Mouse (Mus musculus): ENCODE results near the gene Mep1a.

DNA sequence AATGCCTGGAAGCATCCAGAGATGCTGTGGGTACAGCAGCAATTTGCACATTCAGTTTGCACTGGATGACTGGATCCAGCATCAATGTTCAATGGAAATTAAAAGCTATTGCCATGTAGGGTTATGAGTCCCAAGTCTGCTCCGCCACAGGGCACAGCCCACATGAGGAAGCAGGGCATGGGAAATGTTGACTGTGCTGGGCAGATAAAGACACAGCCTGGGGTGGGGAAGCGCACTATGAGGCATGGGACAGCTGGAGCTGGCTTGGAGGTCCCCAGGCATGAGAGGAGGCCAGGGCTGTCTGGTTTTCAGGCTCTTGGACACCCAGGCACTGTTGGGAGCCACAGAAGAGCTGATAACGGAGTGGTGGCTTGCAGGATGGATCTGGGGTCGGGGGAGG, 41.4 kb upstream of the Mep1a start:
- no peak for TF ChIP-seq CTCF (conservative IDR thresholded peaks at IDR 0.05; ENCODE audit: low read length)
- no peak for TF ChIP-seq POU5F1 (IDR thresholded peaks at IDR 0.05; ENCODE audit: borderline replicate concordance, low read length)
